Mouse (Mus musculus): ENCODE data around the gene Tuba1c. TPM values are rescaled to one million over a fixed set of nuclear protein-coding genes. Genes with fewer than 3 reads are reported as not detected.

Tuba1c gene
- total and polyA plus RNA-seq, 3 experiments: 178 to 390 (median 220) TPM

DNA sequence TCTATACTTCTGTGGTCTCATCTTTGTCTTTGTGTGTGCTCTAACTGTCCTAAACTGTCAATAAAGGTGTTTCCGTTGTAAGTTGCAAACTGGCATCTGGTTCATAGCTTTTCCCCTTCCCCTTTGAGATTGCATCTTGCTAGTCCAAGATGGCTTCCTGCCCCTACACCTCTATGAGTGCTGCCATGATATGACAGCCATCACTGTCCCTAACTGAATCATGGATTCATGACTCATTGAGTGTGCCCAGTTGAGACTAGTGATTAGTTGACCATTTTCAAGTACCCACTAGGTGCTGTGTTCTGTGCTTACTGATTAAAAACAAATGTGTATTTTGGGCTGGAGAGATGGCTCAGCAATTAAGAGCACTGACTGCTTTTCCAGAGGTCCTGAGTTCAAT is 8.3 kb downstream of the Tuba1c start:
- Histone ChIP-seq H3K27ac (ENCODE audit: insufficient read depth, low read depth) (no peak overlapping the region), H3K9me3 (replicated peaks; ENCODE audit: low read length) (no peaks in the 10 kb centered on the region), H3K4me1 (ENCODE audit: control insufficient read depth in 1 of 2, insufficient read depth in 2 of 2) (peaks cover 5 to 22% of the 10 kb centered on the region in 2 experiments; a peak in 3 of 4 replicates), H3K4me2 (ENCODE audit: insufficient read depth, low read depth, poor library complexity, severe bottlenecking) (no peak overlapping the region), H3K4me3 (replicated peaks in 1 of 3; ENCODE audit: low read depth in 2 of 3, low read length in 2 of 3, poor library complexity in 1 of 3) (no peak overlapping the region), H3K36me3 (replicated peaks in 1 of 2; ENCODE audit: control insufficient read depth in 1 of 2, insufficient read depth in 1 of 2, low read length in 1 of 2) (peaks cover 39 to 53% of the 10 kb centered on the region in 2 experiments), H3K27me3 (replicated peaks) (no peaks in the 10 kb centered on the region), H3K79me2 (replicated peaks; ENCODE audit: control insufficient read depth, extremely low read depth, insufficient read depth, poor library complexity, severe bottlenecking) (peaks cover 8% of the 10 kb centered on the region), H3K9ac (ENCODE audit: insufficient read depth, low read depth) (no peak overlapping the region)
- in situ Hi-C loops (cut with MboI; ENCODE audit: low pct_ligation_motif_present, low pct_unique_long_range_greater_than_20kb, low sequenced_read_pairs) (no loop called here), dilution Hi-C loops (cut with MboI; ENCODE audit: extremely low pct_ligation_motif_present, extremely low pct_unique_long_range_greater_than_20kb, low sequenced_read_pairs) (no loop called here)
- DNase-seq (ENCODE audit: extremely low read depth): no peak
- TF ChIP-seq CHD1 (IDR thresholded peaks at IDR 0.05; ENCODE audit: low read depth, low read length) (no peak), MEF2A (IDR thresholded peaks at IDR 0.05; ENCODE audit: borderline replicate concordance, low read depth, low read length) (no peak), EP300 (IDR thresholded peaks at IDR 0.05; ENCODE audit: low read length) (no peak), MAFK (IDR thresholded peaks at IDR 0.05; ENCODE audit: insufficient replicate concordance, low read length) (no peak), ZMIZ1 (IDR thresholded peaks at IDR 0.05; ENCODE audit: low read depth, low read length) (no peak), MXI1 (IDR thresholded peaks at IDR 0.05; ENCODE audit: low read depth, low read length) (no peak), UBTF (IDR thresholded peaks at IDR 0.05; ENCODE audit: low read depth, low read length) (no peak), NELFE (IDR thresholded peaks at IDR 0.05; ENCODE audit: low read depth, low read length) (no peak), SMC3 (IDR thresholded peaks at IDR 0.05; ENCODE audit: low read depth, low read length) (no peak), ZC3H11A (IDR thresholded peaks at IDR 0.05; ENCODE audit: low read depth, low read length) (no peak), ZKSCAN1 (IDR thresholded peaks at IDR 0.05; ENCODE audit: borderline replicate concordance, low read depth, low read length) (no peak)

- peak; percentile 89; the same call in 1 of the 2 replicates for TF ChIP-seq POLR2AphosphoS2 (IDR thresholded peaks at IDR 0.05; ENCODE audit: low read depth, low read length)
- no peak; the same call in 1 of the 2 replicates for TF ChIP-seq POLR2A (IDR thresholded peaks at IDR 0.05; ENCODE audit: low read depth, low read length)
- no peak for TF ChIP-seq ETS1 (conservative IDR thresholded peaks at IDR 0.05; ENCODE audit: low read depth, low read length)
- TF ChIP-seq RCOR1 (conservative IDR thresholded peaks at IDR 0.05; ENCODE audit: low read depth, low read length): no peak
- no peak for TF ChIP-seq USF2 (conservative IDR thresholded peaks at IDR 0.05; ENCODE audit: low read depth, low read length)
- dilution Hi-C loops (cut with MboI; ENCODE audit: extremely low pct_ligation_motif_present, extremely low pct_unique_long_range_greater_than_20kb, low sequenced_read_pairs): no loop called here
- Histone ChIP-seq H3K79me2 (replicated peaks; ENCODE audit: control insufficient read depth, extremely low read depth, insufficient read depth, poor library complexity, severe bottlenecking) (peaks cover under 1% of the 10 kb centered on the region; the same call in 1 of the 2 replicates), H3K4me3 (replicated peaks in 1 of 3; ENCODE audit: low read depth in 2 of 3, low read length in 2 of 3, poor library complexity in 1 of 3) (no peak overlapping the region), H3K4me2 (ENCODE audit: insufficient read depth, low read depth, poor library complexity, severe bottlenecking) (no peak overlapping the region), H3K4me1 (ENCODE audit: control insufficient read depth in 1 of 2, insufficient read depth in 2 of 2) (peaks cover 5 to 14% of the 10 kb centered on the region in 2 experiments; a peak in 3 of 4 replicates), H3K36me3 (replicated peaks in 1 of 2; ENCODE audit: control insufficient read depth in 1 of 2, insufficient read depth in 1 of 2, low read length in 1 of 2) (peaks cover 38 to 50% of the 10 kb centered on the region in 2 experiments), H3K27ac (ENCODE audit: insufficient read depth, low read depth) (no peak overlapping the region), H3K27me3 (replicated peaks) (no peaks in the 10 kb centered on the region), H3K9ac (ENCODE audit: insufficient read depth, low read depth) (no peak overlapping the region), H3K9me3 (replicated peaks; ENCODE audit: low read length) (no peaks in the 10 kb centered on the region)
- in situ Hi-C loops (cut with MboI; ENCODE audit: low pct_ligation_motif_present, low pct_unique_long_range_greater_than_20kb, low sequenced_read_pairs): no loop called here
- DNase-seq (ENCODE audit: extremely low read depth): no peak
These were observed 9.1 kb downstream of the Tuba1c start for GRCm38 (mm10) chr15:99038797-99039196.

Data from CH12.LX (cell line).